Mouse (Mus musculus) heart, adult 2 months (tissue): Measurements from ENCODE around the gene Mea1.

Experiments used
- CTCF ChIP-seq: fragments of 200-600 bp; IDR thresholded peaks from 2 replicates; pipeline ENCODE4 v1.8.1; 2022; ENCODE audit warnings: antibody characterized with exemption, mild to moderate bottlenecking, moderate library complexity
- POLR2A ChIP-seq: fragments of 200-500 bp; IDR thresholded peaks from 2 replicates; pipeline ENCODE4 v1.6.1; 2011; ENCODE audit warnings: mild to moderate bottlenecking, low read depth, low read length, control low read depth; ENCODE audit not compliant: insufficient read depth

- TF ChIP-seq CTCF (no peak), POLR2A (no peak)
These were observed 25.6 kb downstream of the Mea1 start for GRCm38 (mm10) chr17:46703971-46704886.
